In genomic region chr6:29913673-29914072, GRCm38 (mm10) we compare ENCODE assay signal across 20 mouse cellular contexts. TPM values are rescaled to one million over a fixed set of nuclear protein-coding genes. Genes with fewer than 3 reads are reported as not detected.
DNase-seq lines count a peak whose midpoint lies in the region; ATAC-seq and TF ChIP-seq lines count a peak whose summit lies in the region.
"Had no signal": no experiment of that assay in that cellular context is flagged by ENCODE, and none has a peak within 500 bp of the region (broad histone marks: within the 10 kb centered on the region; RNA-seq: fewer than 3 reads in every experiment).

No protein-coding gene starts in this region.

- DNase-seq in gastrocnemius, adult 2 months, result no peak
- DNase-seq in gastrocnemius, postnatal 10 days, result no peak
- peak; percentile 7 for DNase-seq in lung, embryonic 14.5 days
- DNase-seq in lung, postnatal 4 days, result no peak
- peak; percentile 53 for DNase-seq in adipocyte (ENCODE audit: low spot score)
- no peak for DNase-seq in right cerebral cortex, postnatal 10 days (ENCODE audit: low spot score in 2 of 2)
- DNase-seq: adrenal gland, adult 8-10 months; adrenal gland, postnatal 36 days; B cell, adult 2 months; cerebellum, adult 2 months; cerebellum, postnatal 10 days; heart, adult 18-20 months; heart, postnatal 36 days had no signal

- H3K4me3 ChIP-seq in gastrocnemius, adult 2 months, result no peak overlapping the region
- no peak overlapping the region for H3K4me3 ChIP-seq in intestine, postnatal 0 days (ENCODE audit: low read depth, low read length)
- H3K4me3 ChIP-seq in intestine, embryonic 16.5 days (ENCODE audit: low read length), result no peak overlapping the region
- no peak overlapping the region for H3K4me3 ChIP-seq in lung, embryonic 14.5 days (ENCODE audit: low read depth, low read length)
- H3K4me3 ChIP-seq: embryonic facial prominence, embryonic 10.5 days; hindbrain, embryonic 13.5 days had no signal

- intact Hi-C loops in gastrocnemius, adult 2 months (cut with DNase I), result loop anchor here (5.0 to 10.0 kb wide), 2 partner anchors 169 to 441 kb away; no protein-coding TSS in a partner anchor

- H3K4me2 ChIP-seq in intestine, postnatal 0 days (replicated peaks; ENCODE audit: low read depth), result no peak overlapping the region
- H3K4me2 ChIP-seq in intestine, embryonic 16.5 days (ENCODE audit: low read depth, low read length), result no peak overlapping the region
- no peak overlapping the region for H3K4me2 ChIP-seq in lung, embryonic 14.5 days
- H3K4me2 ChIP-seq: heart, embryonic 11.5 days; hindbrain, embryonic 13.5 days had no signal

- H3K27me3 ChIP-seq in intestine, postnatal 0 days (replicated peaks; ENCODE audit: control insufficient read depth, insufficient read depth, low read length), result peaks cover 5% of the 10 kb centered on the region; the same call in 1 of the 2 replicates
- H3K27me3 ChIP-seq in intestine, embryonic 16.5 days (replicated peaks; ENCODE audit: control insufficient read depth, insufficient read depth, low read length), result no peaks in the 10 kb centered on the region; the same call in 1 of the 2 replicates
- peaks cover 24% of the 10 kb centered on the region for H3K27me3 ChIP-seq in lung, embryonic 14.5 days (ENCODE audit: insufficient read depth, low read length)

- no peak overlapping the region for H3K9ac ChIP-seq in intestine, postnatal 0 days (ENCODE audit: low read depth, low read length)
- H3K9ac ChIP-seq in intestine, embryonic 16.5 days (ENCODE audit: low read depth, low read length), result no peak overlapping the region
- no peak overlapping the region for H3K9ac ChIP-seq in lung, embryonic 14.5 days
- H3K9ac ChIP-seq: hindbrain, embryonic 13.5 days had no signal

- H3K27ac ChIP-seq in gastrocnemius, adult 2 months, result no peak overlapping the region
- H3K27ac ChIP-seq in intestine, postnatal 0 days (ENCODE audit: low read depth, low read length), result no peak overlapping the region
- H3K27ac ChIP-seq in intestine, embryonic 16.5 days (ENCODE audit: low read length), result no peak overlapping the region
- no peak overlapping the region for H3K27ac ChIP-seq in lung, embryonic 14.5 days (ENCODE audit: low read depth)
- H3K27ac ChIP-seq: embryonic facial prominence, embryonic 10.5 days; hindbrain, embryonic 13.5 days had no signal

- H3K4me1 ChIP-seq in intestine, postnatal 0 days (replicated peaks; ENCODE audit: control insufficient read depth, insufficient read depth, low read length), result no peaks in the 10 kb centered on the region
- H3K4me1 ChIP-seq in intestine, embryonic 16.5 days (ENCODE audit: control insufficient read depth, insufficient read depth, low read length), result no peaks in the 10 kb centered on the region
- H3K4me1 ChIP-seq in lung, embryonic 14.5 days (ENCODE audit: insufficient read depth), result peaks cover 4% of the 10 kb centered on the region; the same call in 1 of the 2 replicates

- H3K9me3 ChIP-seq in intestine, postnatal 0 days (ENCODE audit: control insufficient read depth), result no peaks in the 10 kb centered on the region
- no peaks in the 10 kb centered on the region for H3K9me3 ChIP-seq in intestine, embryonic 16.5 days (ENCODE audit: control insufficient read depth, low read length)
- H3K9me3 ChIP-seq in lung, embryonic 14.5 days (ENCODE audit: low read depth, low read length), result no peaks in the 10 kb centered on the region
- H3K9me3 ChIP-seq: embryonic facial prominence, embryonic 10.5 days; hindbrain, embryonic 13.5 days had no signal

- TF ChIP-seq CTCF in gastrocnemius, adult 2 months (IDR thresholded peaks at IDR 0.05), result peak; percentile 55
- peak; percentile 41 for TF ChIP-seq CTCF in intestine, postnatal 0 days (IDR thresholded peaks at IDR 0.05; ENCODE audit: low read depth)
- TF ChIP-seq CTCF in lung, embryonic 14.5 days (IDR thresholded peaks at IDR 0.05; ENCODE audit: low read depth), result no peak

- WGBS in intestine, postnatal 0 days, result 32% methylated on average over 1 of the region's 1 CpGs
- 30% methylated on average over 1 of the region's 1 CpGs for WGBS in intestine, embryonic 16.5 days
- 14% methylated on average over 1 of the region's 1 CpGs for WGBS in lung, embryonic 14.5 days

- ATAC-seq in intestine, postnatal 0 days, result no peak
- no peak for ATAC-seq in intestine, embryonic 16.5 days
- no peak for ATAC-seq in lung, embryonic 14.5 days (ENCODE audit: insufficient read depth)
- ATAC-seq: CD4-positive, CD25-positive, alpha-beta regulatory T cell, adult 4 months; forebrain, embryonic 14.5 days had no signal

- peaks cover 28% of the 10 kb centered on the region for H3K36me3 ChIP-seq in intestine, postnatal 0 days (ENCODE audit: control insufficient read depth, insufficient read depth)
- H3K36me3 ChIP-seq in intestine, embryonic 16.5 days (ENCODE audit: control insufficient read depth, insufficient read depth, low read length), result no peaks in the 10 kb centered on the region
- H3K36me3 ChIP-seq in lung, embryonic 14.5 days (ENCODE audit: insufficient read depth), result peaks cover 4% of the 10 kb centered on the region; the same call in 1 of the 2 replicates

RNA-seq across cellular contexts. Expression of gene Strip2, which starts 3.1 kb away (rescaled TPM):
- total RNA-seq in gastrocnemius, adult 2 months (2021), result under 1 TPM; 0.78 to 0.87 TPM
- 1 to 10 TPM; 5.3 to 5.5 TPM for total RNA-seq in gastrocnemius, postnatal 10 days (2021)
- polyA plus RNA-seq in intestine, postnatal 0 days (2015; fragmentation: Nextera tagmentation; extraction: Ambion mirVana), result 0.46 and 0.63 TPM in 2 replicates
- polyA plus RNA-seq in intestine, embryonic 16.5 days (2015; fragmentation: Nextera tagmentation; extraction: Ambion mirVana), result 0.54 and 0.60 TPM in 2 replicates
- 0.33 and 0.84 TPM in 2 replicates for polyA plus RNA-seq in lung, embryonic 14.5 days (2014; fragmentation: Nextera tagmentation; extraction: Ambion mirVana)

Comparison
In these comparisons a context has a peak if more than half of its experiments do, and no peak if none do; other contexts are left out.
1. DNase-seq: peak in lung, embryonic 14.5 days (single experiment) and adipocyte (single experiment); none in gastrocnemius, adult 2 months (single experiment), gastrocnemius, postnatal 10 days (single experiment), lung, postnatal 4 days (0 of 2) and right cerebral cortex, postnatal 10 days (0 of 2).